Mouse (Mus musculus): ENCODE data around the gene Nme1. TPM values are rescaled to one million over a fixed set of nuclear protein-coding genes. Genes with fewer than 3 reads are reported as not detected.

The Nme1 gene
- polyA plus RNA-seq, 1 experiment from 2014 or later: 143 TPM

GRCm38 (mm10) chr11:93972951-93973350, 4.6 kb upstream of the Nme1 start:
- H3K36me3 ChIP-seq (ENCODE audit: control insufficient read depth, insufficient read depth, low read length): no peaks in the 10 kb centered on the region
- 86% methylated on average over 5 of the region's 5 CpGs for WGBS
- H3K4me1 ChIP-seq (ENCODE audit: control insufficient read depth, insufficient read depth, low read length): peaks cover 4% of the 10 kb centered on the region; the same call in 1 of the 2 replicates
- DNase-seq (ENCODE audit: low spot score) (no peak), ATAC-seq (ENCODE audit: low read depth) (no peak)
- no peaks in the 10 kb centered on the region for H3K9me3 ChIP-seq (ENCODE audit: control insufficient read depth, low read length)
- H3K27me3 ChIP-seq (replicated peaks; ENCODE audit: control insufficient read depth, insufficient read depth, low read length): no peaks in the 10 kb centered on the region
- no peak overlapping the region for H3K27ac ChIP-seq (replicated peaks; ENCODE audit: low read depth, low read length)
- no peak overlapping the region for H3K4me3 ChIP-seq (ENCODE audit: low read depth, low read length)
- no peak overlapping the region for H3K9ac ChIP-seq (ENCODE audit: low read depth, low read length)
- H3K4me2 ChIP-seq (ENCODE audit: low read depth, low read length): no peak overlapping the region

- Histone ChIP-seq H3K27me3 (replicated peaks; ENCODE audit: control insufficient read depth, insufficient read depth, low read length) (no peaks in the 10 kb centered on the region), H3K36me3 (ENCODE audit: control insufficient read depth, insufficient read depth, low read length) (peaks cover 10% of the 10 kb centered on the region), H3K4me3 (ENCODE audit: low read depth, low read length) (no peak overlapping the region), H3K4me1 (ENCODE audit: control insufficient read depth, insufficient read depth, low read length) (peaks cover 9% of the 10 kb centered on the region), H3K4me2 (ENCODE audit: low read depth, low read length) (no peak overlapping the region), H3K9ac (ENCODE audit: low read depth, low read length) (no peak overlapping the region), H3K9me3 (ENCODE audit: control insufficient read depth, low read length) (no peaks in the 10 kb centered on the region), H3K27ac (replicated peaks; ENCODE audit: low read depth, low read length) (no peak overlapping the region)
- WGBS: 83% methylated on average over 1 of the region's 1 CpGs
- DNase-seq (ENCODE audit: low spot score) (no peak), ATAC-seq (ENCODE audit: low read depth) (no peak)
Observed at GRCm38 (mm10) chr11:93969799-93970198, 1.5 kb upstream of the Nme1 start.

GRCm38 (mm10) chr11:93969171-93969570, 850 bp upstream of the Nme1 start:
- Histone ChIP-seq H3K4me2 (ENCODE audit: low read depth, low read length) (peak overlapping the region; percentile 61; the same call in 1 of the 2 replicates), H3K27me3 (replicated peaks; ENCODE audit: control insufficient read depth, insufficient read depth, low read length) (no peaks in the 10 kb centered on the region), H3K36me3 (ENCODE audit: control insufficient read depth, insufficient read depth, low read length) (peaks cover 17% of the 10 kb centered on the region), H3K9ac (ENCODE audit: low read depth, low read length) (peak overlapping the region; percentile 54; the same call in 1 of the 2 replicates), H3K27ac (replicated peaks; ENCODE audit: low read depth, low read length) (no peak overlapping the region), H3K4me3 (ENCODE audit: low read depth, low read length) (no peak overlapping the region), H3K4me1 (ENCODE audit: control insufficient read depth, insufficient read depth, low read length) (peaks cover 9% of the 10 kb centered on the region), H3K9me3 (ENCODE audit: control insufficient read depth, low read length) (no peaks in the 10 kb centered on the region)
- ATAC-seq (ENCODE audit: low read depth) (no peak), DNase-seq (ENCODE audit: low spot score) (no peak)
- 89% methylated on average over 6 of the region's 6 CpGs for WGBS

GRCm38 (mm10) chr11:93968848-93969128, 467 bp upstream of the Nme1 start:
- peak overlapping the region; percentile 72 for H3K4me3 ChIP-seq (ENCODE audit: low read depth, low read length)
- H3K27me3 ChIP-seq (replicated peaks; ENCODE audit: control insufficient read depth, insufficient read depth, low read length): no peaks in the 10 kb centered on the region
- H3K4me1 ChIP-seq (ENCODE audit: control insufficient read depth, insufficient read depth, low read length): peaks cover 9% of the 10 kb centered on the region
- peak overlapping the region; percentile 65; the same call in 1 of the 2 replicates for H3K27ac ChIP-seq (replicated peaks; ENCODE audit: low read depth, low read length)
- H3K4me2 ChIP-seq (ENCODE audit: low read depth, low read length): peak overlapping the region; percentile 61
- ATAC-seq (ENCODE audit: low read depth) (no peak), DNase-seq (ENCODE audit: low spot score) (no peak)
- H3K36me3 ChIP-seq (ENCODE audit: control insufficient read depth, insufficient read depth, low read length): peaks cover 20% of the 10 kb centered on the region
- 40% methylated on average over 6 of the region's 6 CpGs for WGBS
- H3K9me3 ChIP-seq (ENCODE audit: control insufficient read depth, low read length): no peaks in the 10 kb centered on the region
- peak overlapping the region; percentile 54 for H3K9ac ChIP-seq (ENCODE audit: low read depth, low read length)

GRCm38 (mm10) chr11:93967381-93967780, 940 bp downstream of the Nme1 start:
- 5% methylated on average over 11 of the region's 11 CpGs for WGBS
- Histone ChIP-seq H3K9me3 (ENCODE audit: control insufficient read depth, low read length) (no peaks in the 10 kb centered on the region), H3K27ac (replicated peaks; ENCODE audit: low read depth, low read length) (peak overlapping the region; percentile 70), H3K9ac (ENCODE audit: low read depth, low read length) (peak overlapping the region; percentile 76), H3K4me2 (ENCODE audit: low read depth, low read length) (peak overlapping the region; percentile 61), H3K4me1 (ENCODE audit: control insufficient read depth, insufficient read depth, low read length) (peaks cover 9% of the 10 kb centered on the region), H3K4me3 (ENCODE audit: low read depth, low read length) (peak overlapping the region; percentile 72), H3K36me3 (ENCODE audit: control insufficient read depth, insufficient read depth, low read length) (peaks cover 34% of the 10 kb centered on the region), H3K27me3 (replicated peaks; ENCODE audit: control insufficient read depth, insufficient read depth, low read length) (no peaks in the 10 kb centered on the region)
- ATAC-seq (ENCODE audit: low read depth) (no peak), DNase-seq (ENCODE audit: low spot score) (no peak)

- Histone ChIP-seq H3K9me3 (ENCODE audit: control insufficient read depth, low read length) (no peaks in the 10 kb centered on the region), H3K27me3 (replicated peaks; ENCODE audit: control insufficient read depth, insufficient read depth, low read length) (no peaks in the 10 kb centered on the region), H3K9ac (ENCODE audit: low read depth, low read length) (no peak overlapping the region), H3K4me2 (ENCODE audit: low read depth, low read length) (no peak overlapping the region), H3K36me3 (ENCODE audit: control insufficient read depth, insufficient read depth, low read length) (peaks cover 48% of the 10 kb centered on the region), H3K4me1 (ENCODE audit: control insufficient read depth, insufficient read depth, low read length) (peaks cover 9% of the 10 kb centered on the region), H3K4me3 (ENCODE audit: low read depth, low read length) (no peak overlapping the region), H3K27ac (replicated peaks; ENCODE audit: low read depth, low read length) (no peak overlapping the region)
- ATAC-seq (ENCODE audit: low read depth): no peak
- 89% methylated on average over 6 of the region's 6 CpGs for WGBS
- DNase-seq (ENCODE audit: low spot score): no peak
Observed at GRCm38 (mm10) chr11:93965391-93965790, 2.9 kb downstream of the Nme1 start.

- Histone ChIP-seq H3K36me3 (ENCODE audit: control insufficient read depth, insufficient read depth, low read length) (peaks cover 69% of the 10 kb centered on the region), H3K4me1 (ENCODE audit: control insufficient read depth, insufficient read depth, low read length) (peaks cover 5% of the 10 kb centered on the region), H3K9ac (ENCODE audit: low read depth, low read length) (no peak overlapping the region), H3K9me3 (ENCODE audit: control insufficient read depth, low read length) (no peaks in the 10 kb centered on the region), H3K4me3 (ENCODE audit: low read depth, low read length) (no peak overlapping the region), H3K4me2 (ENCODE audit: low read depth, low read length) (no peak overlapping the region), H3K27me3 (replicated peaks; ENCODE audit: control insufficient read depth, insufficient read depth, low read length) (no peaks in the 10 kb centered on the region), H3K27ac (replicated peaks; ENCODE audit: low read depth, low read length) (no peak overlapping the region)
- ATAC-seq (ENCODE audit: low read depth) (no peak), DNase-seq (ENCODE audit: low spot score) (no peak)
- 90% methylated on average over 4 of the region's 4 CpGs for WGBS
Observed at GRCm38 (mm10) chr11:93963013-93963412, 5.3 kb downstream of the Nme1 start.

GRCm38 (mm10) chr11:93961482-93961881, 6.8 kb downstream of the Nme1 start:
- Histone ChIP-seq H3K36me3 (ENCODE audit: control insufficient read depth, insufficient read depth, low read length) (peaks cover 74% of the 10 kb centered on the region), H3K9ac (ENCODE audit: low read depth, low read length) (no peak overlapping the region), H3K27ac (replicated peaks; ENCODE audit: low read depth, low read length) (no peak overlapping the region), H3K4me3 (ENCODE audit: low read depth, low read length) (no peak overlapping the region), H3K9me3 (ENCODE audit: control insufficient read depth, low read length) (no peaks in the 10 kb centered on the region), H3K4me1 (ENCODE audit: control insufficient read depth, insufficient read depth, low read length) (0 out of 2 replicates have a peak, but pooled peaks cover 1% of the 10 kb centered on the region), H3K4me2 (ENCODE audit: low read depth, low read length) (no peak overlapping the region), H3K27me3 (replicated peaks; ENCODE audit: control insufficient read depth, insufficient read depth, low read length) (no peaks in the 10 kb centered on the region)
- WGBS: 94% methylated on average over 6 of the region's 6 CpGs
- DNase-seq (ENCODE audit: low spot score) (no peak), ATAC-seq (ENCODE audit: low read depth) (no peak)

GRCm38 (mm10) chr11:93957746-93958145, 10.6 kb downstream of the Nme1 start:
- WGBS: 81% methylated on average over 4 of the region's 4 CpGs
- Histone ChIP-seq H3K4me3 (ENCODE audit: low read depth, low read length) (no peak overlapping the region), H3K27ac (replicated peaks; ENCODE audit: low read depth, low read length) (no peak overlapping the region), H3K4me2 (ENCODE audit: low read depth, low read length) (no peak overlapping the region), H3K9me3 (ENCODE audit: control insufficient read depth, low read length) (no peaks in the 10 kb centered on the region), H3K9ac (ENCODE audit: low read depth, low read length) (no peak overlapping the region), H3K36me3 (ENCODE audit: control insufficient read depth, insufficient read depth, low read length) (peaks cover 57% of the 10 kb centered on the region), H3K27me3 (replicated peaks; ENCODE audit: control insufficient read depth, insufficient read depth, low read length) (no peaks in the 10 kb centered on the region), H3K4me1 (ENCODE audit: control insufficient read depth, insufficient read depth, low read length) (peaks cover 17% of the 10 kb centered on the region)
- ATAC-seq (ENCODE audit: low read depth): no peak
- DNase-seq (ENCODE audit: low spot score): no peak

Data from embryonic facial prominence, embryonic 14.5 days (tissue).